Mouse (Mus musculus) bone marrow, adult 2 months (tissue): ENCODE data around the gene Prss8. TPM values are rescaled to one million over a fixed set of nuclear protein-coding genes. Genes with fewer than 3 reads are reported as not detected.

ENCODE experiments used
- H3K27ac ChIP-seq: fragments of 200-500 bp; 2 replicates; pipeline ENCODE4 v1.5.1; 2012; ENCODE audit warnings: low read depth, mild to moderate bottlenecking, control low read depth, inconsistent platforms, low read length; ENCODE audit not compliant: control insufficient read depth, poor library complexity, insufficient read depth
- H3K4me1 ChIP-seq: fragments of 200-500 bp; 2 replicates; pipeline ENCODE4 v1.6.1; 2011; ENCODE audit warnings: low read length; ENCODE audit not compliant: control insufficient read depth, insufficient read depth
- H3K4me3 ChIP-seq: fragments of 200-500 bp; replicated peaks from 2 replicates; pipeline ENCODE3; 2011; ENCODE audit warnings: mild to moderate bottlenecking, low read depth, low read length, control low read depth; ENCODE audit not compliant: control insufficient read depth
- CTCF ChIP-seq: fragments of 200-500 bp; IDR thresholded peaks from 2 replicates; pipeline ENCODE4 v1.5.1; 2011; ENCODE audit warnings: low read length, control low read depth; ENCODE audit not compliant: control insufficient read depth, insufficient read depth
- POLR2A ChIP-seq: fragments of 200-500 bp; IDR thresholded peaks from 2 replicates; pipeline ENCODE4 v1.6.1; 2011; ENCODE audit warnings: low read depth, mild to moderate bottlenecking, control low read depth, low read length, borderline replicate concordance; ENCODE audit not compliant: control insufficient read depth
- WGBS: fragments of 180-500 bp; shearing (Covaris S2); methylation state at CpG from one replicate; pipeline ENCODE4 v1.1.7; 2018; 5-methylcytosine and 5-hydroxymethylcytosine counted together
- polyA plus RNA-seq: library from polyadenylated mRNA; stranded (reverse); fragments of >200 nt; gene quantifications from 2 replicates; pipeline ENCODE4 v1.2.4, GENCODE M21; 2011; ENCODE audit warnings: low replicate concordance; ENCODE audit not compliant: missing spikeins, insufficient read depth, insufficient read length

Prss8 gene
- polyA plus RNA-seq, 1 experiment = 1.8 TPM

- Histone ChIP-seq H3K4me3 (no peak overlapping the region), H3K27ac (peak overlapping the region; percentile 43; the same call in 1 of the 2 replicates), H3K4me1 (peaks cover 3% of the 10 kb centered on the region)
- TF ChIP-seq CTCF = no peak
- TF ChIP-seq POLR2A = no peak
- WGBS = 89% methylated on average over 5 of the region's 5 CpGs
These were observed 6.2 kb downstream of the Prss8 start for GRCm38 (mm10) chr7:127923714-127924113.

- 20% methylated on average over 6 of the region's 6 CpGs for WGBS
- H3K4me3 ChIP-seq = no peak overlapping the region
- H3K27ac ChIP-seq = peak overlapping the region; percentile 96
- H3K4me1 ChIP-seq = peaks cover 3% of the 10 kb centered on the region
- TF ChIP-seq CTCF = no peak
- TF ChIP-seq POLR2A = no peak
These were observed 7.2 kb downstream of the Prss8 start for GRCm38 (mm10) chr7:127922451-127923275.

GRCm38 (mm10) chr7:127921516-127921915, 8.4 kb downstream of the Prss8 start:
- Histone ChIP-seq H3K4me3 (no peak overlapping the region), H3K27ac (peak overlapping the region; percentile 96; the same call in 1 of the 2 replicates), H3K4me1 (peaks cover 3% of the 10 kb centered on the region)
- TF ChIP-seq POLR2A = no peak
- peak; percentile 47; the same call in 1 of the 2 replicates for TF ChIP-seq CTCF
- WGBS = 45% methylated on average over 8 of the region's 8 CpGs

GRCm38 (mm10) chr7:127919290-127919689, 10.6 kb downstream of the Prss8 start:
- 71% methylated on average over 7 of the region's 7 CpGs for WGBS
- H3K4me3 ChIP-seq = no peak overlapping the region
- no peak overlapping the region for H3K27ac ChIP-seq
- H3K4me1 ChIP-seq = peaks cover 3% of the 10 kb centered on the region
- TF ChIP-seq CTCF (no peak), POLR2A (no peak)

- TF ChIP-seq POLR2A (no peak), CTCF (peak; percentile 59)
- Histone ChIP-seq H3K4me1 (peaks cover 3% of the 10 kb centered on the region), H3K4me3 (no peak overlapping the region), H3K27ac (no peak overlapping the region)
- WGBS = 33% methylated on average over 3 of the region's 3 CpGs
These were observed 11.7 kb downstream of the Prss8 start for GRCm38 (mm10) chr7:127918203-127918602.

- 79% methylated on average over 12 of the region's 12 CpGs for WGBS
- H3K4me1 ChIP-seq = no peaks in the 10 kb centered on the region
- no peak overlapping the region for H3K4me3 ChIP-seq
- TF ChIP-seq CTCF (no peak), POLR2A (no peak)
- no peak overlapping the region for H3K27ac ChIP-seq
These were observed 14.6 kb downstream of the Prss8 start for GRCm38 (mm10) chr7:127915293-127915692.

- TF ChIP-seq CTCF = no peak
- TF ChIP-seq POLR2A = no peak
- Histone ChIP-seq H3K27ac (no peak overlapping the region), H3K4me3 (peak overlapping the region; percentile 83), H3K4me1 (no peaks in the 10 kb centered on the region)
- 3% methylated on average over 4 of the region's 4 CpGs for WGBS
These were observed 17.0 kb downstream of the Prss8 start for GRCm38 (mm10) chr7:127912938-127913337.

GRCm38 (mm10) chr7:127912190-127912871, 17.6 kb downstream of the Prss8 start, which contains the start of gene Kat8:
Kat8 (plus strand) TSS chr7:127912516.
- peak within 1 kb of the TSS; percentile 83 for H3K4me3 ChIP-seq
- no peaks in the 10 kb centered on the region for H3K4me1 ChIP-seq
- WGBS = 2% methylated on average over 40 of the region's 40 CpGs
- no peak for TF ChIP-seq CTCF
- TF ChIP-seq POLR2A = peak; percentile 70; the same call in 1 of the 2 replicates
- peak within 1 kb of the TSS; percentile 66 for H3K27ac ChIP-seq

- Histone ChIP-seq H3K27ac (no peak overlapping the region), H3K4me3 (no peak overlapping the region), H3K4me1 (peaks cover 2% of the 10 kb centered on the region; the same call in 1 of the 2 replicates)
- 81% methylated on average over 4 of the region's 4 CpGs for WGBS
- TF ChIP-seq POLR2A (no peak), CTCF (no peak)
These were observed 21.2 kb downstream of the Prss8 start for GRCm38 (mm10) chr7:127908656-127909055.
